27 mouse cellular contexts compared by ENCODE assay signal in genomic region chr7:103398981-103399380, GRCm38 (mm10). TPM values are rescaled to one million over a fixed set of nuclear protein-coding genes. Genes with fewer than 3 reads are reported as not detected.
"Had no signal": no experiment of that assay in that cellular context is flagged by ENCODE, and none has a peak within 500 bp of the region (broad histone marks: within the 10 kb centered on the region; RNA-seq: fewer than 3 reads in every experiment).

No protein-coding gene starts in this region.

- DNase-seq: lung, adult 18-20 months; lung, postnatal 14 days; lung, postnatal 36 days; midbrain, embryonic 14.5 days; retina, postnatal 1 day; right cerebral cortex, adult 18-20 months; right cerebral cortex, postnatal 25 days; right cerebral cortex, postnatal 4 days; spleen, adult 18-20 months; thymus, adult 18-20 months; thymus, postnatal 14 days; thymus, postnatal 36 days had no signal

- H3K4me2 ChIP-seq: lung, embryonic 15.5 days; midbrain, embryonic 12.5 days; neural tube, embryonic 13.5 days; neural tube, embryonic 15.5 days had no signal

- H3K36me3 ChIP-seq: lung, embryonic 15.5 days; midbrain, embryonic 10.5 days; midbrain, embryonic 12.5 days; neural tube, embryonic 13.5 days; neural tube, embryonic 15.5 days had no signal

- H3K9ac ChIP-seq: lung, embryonic 15.5 days; midbrain, embryonic 12.5 days; neural tube, embryonic 13.5 days; neural tube, embryonic 15.5 days had no signal

- H3K4me1 ChIP-seq: lung, embryonic 15.5 days; midbrain, embryonic 10.5 days; midbrain, embryonic 12.5 days; neural tube, embryonic 13.5 days; neural tube, embryonic 15.5 days had no signal

- H3K4me3 ChIP-seq: lung, embryonic 15.5 days; midbrain, embryonic 10.5 days; midbrain, embryonic 12.5 days; myocyte; neural tube, embryonic 13.5 days; neural tube, embryonic 15.5 days had no signal

- H3K27me3 ChIP-seq: lung, embryonic 15.5 days; midbrain, embryonic 12.5 days; neural tube, embryonic 13.5 days; neural tube, embryonic 15.5 days had no signal

- H3K27ac ChIP-seq: lung, embryonic 15.5 days; midbrain, embryonic 10.5 days; midbrain, embryonic 12.5 days; neural tube, embryonic 13.5 days; neural tube, embryonic 15.5 days had no signal

- H3K9me3 ChIP-seq: lung, embryonic 15.5 days; midbrain, embryonic 10.5 days; midbrain, embryonic 12.5 days; neural tube, embryonic 13.5 days; neural tube, embryonic 15.5 days had no signal

- ATAC-seq: lung, postnatal 0 days; midbrain, embryonic 16.5 days had no signal

RNA-seq across cellular contexts. Expression of gene Olfr603, which starts 13.0 kb away (rescaled TPM):
- total RNA-seq: megakaryocyte, adult 5-6 weeks; megakaryocyte-erythroid progenitor cell, adult 5-6 weeks had no signal
- polyA plus RNA-seq: lung, embryonic 15.5 days; lung, postnatal 0 days; midbrain, embryonic 10.5 days; midbrain, embryonic 12.5 days; midbrain, embryonic 14.5 days; midbrain, embryonic 16.5 days; myocyte; neural tube, embryonic 11.5 days; neural tube, embryonic 13.5 days; neural tube, embryonic 15.5 days; small intestine, adult 2 months; stomach, embryonic 14.5 days; stomach, embryonic 16.5 days; thymus, postnatal 0 days had no signal

RNA-seq across cellular contexts. Expression of gene Usp17lc, which starts 15.9 kb away (rescaled TPM):
- total RNA-seq: megakaryocyte, adult 5-6 weeks; megakaryocyte-erythroid progenitor cell, adult 5-6 weeks had no signal
- polyA plus RNA-seq: lung, embryonic 15.5 days; lung, postnatal 0 days; midbrain, embryonic 10.5 days; midbrain, embryonic 12.5 days; midbrain, embryonic 14.5 days; midbrain, embryonic 16.5 days; myocyte; neural tube, embryonic 11.5 days; neural tube, embryonic 13.5 days; neural tube, embryonic 15.5 days; small intestine, adult 2 months; stomach, embryonic 14.5 days; stomach, embryonic 16.5 days; thymus, postnatal 0 days had no signal

RNA-seq across cellular contexts. Expression of gene Olfr601, which starts 36.5 kb away (rescaled TPM):
- total RNA-seq: megakaryocyte, adult 5-6 weeks; megakaryocyte-erythroid progenitor cell, adult 5-6 weeks had no signal
- polyA plus RNA-seq: lung, embryonic 15.5 days; lung, postnatal 0 days; midbrain, embryonic 10.5 days; midbrain, embryonic 12.5 days; midbrain, embryonic 14.5 days; midbrain, embryonic 16.5 days; myocyte; neural tube, embryonic 11.5 days; neural tube, embryonic 13.5 days; neural tube, embryonic 15.5 days; small intestine, adult 2 months; stomach, embryonic 14.5 days; stomach, embryonic 16.5 days; thymus, postnatal 0 days had no signal

RNA-seq across cellular contexts. Expression of gene Olfr605, which starts 46.3 kb away (rescaled TPM):
- total RNA-seq: megakaryocyte, adult 5-6 weeks; megakaryocyte-erythroid progenitor cell, adult 5-6 weeks had no signal
- polyA plus RNA-seq: lung, embryonic 15.5 days; lung, postnatal 0 days; midbrain, embryonic 10.5 days; midbrain, embryonic 12.5 days; midbrain, embryonic 14.5 days; midbrain, embryonic 16.5 days; myocyte; neural tube, embryonic 11.5 days; neural tube, embryonic 13.5 days; neural tube, embryonic 15.5 days; small intestine, adult 2 months; stomach, embryonic 14.5 days; stomach, embryonic 16.5 days; thymus, postnatal 0 days had no signal

RNA-seq across cellular contexts. Expression of gene Olfr600, which starts 49.5 kb away (rescaled TPM):
- total RNA-seq: megakaryocyte, adult 5-6 weeks; megakaryocyte-erythroid progenitor cell, adult 5-6 weeks had no signal
- polyA plus RNA-seq: lung, embryonic 15.5 days; lung, postnatal 0 days; midbrain, embryonic 10.5 days; midbrain, embryonic 12.5 days; midbrain, embryonic 14.5 days; midbrain, embryonic 16.5 days; myocyte; neural tube, embryonic 11.5 days; neural tube, embryonic 13.5 days; neural tube, embryonic 15.5 days; small intestine, adult 2 months; stomach, embryonic 14.5 days; stomach, embryonic 16.5 days; thymus, postnatal 0 days had no signal
